Mouse (Mus musculus) adrenal gland (tissue): Measurements from ENCODE around the gene Pla2g5.
"Not testable (repeated sequence)": the region's sequence is repeated elsewhere in the genome, so short reads cannot be mapped to it uniquely, and the experiment has no call there.

Experiments used
- intact Hi-C: fragments of 180-260 bp; cut with DNase I; formaldehyde crosslinking; loops from one replicate; pipeline ENCODE4 v1.15.1; 2025
- long read RNA-seq, 2 experiments: library from polyadenylated mRNA; unstranded; transcript quantifications; one replicate each; pipeline ENCODE4 v2.0.0; 2020; ENCODE audit warnings: borderline replicate concordance in 1 of 2; ENCODE audit not compliant: insufficient replicate concordance in 1 of 2

Pla2g5 gene
- long read RNA-seq, experiment 1, transcript Pla2g5-203 (5 exons, 1,976 nt), result major isoform, 10 of 12 reads
- long read RNA-seq, experiment 1, partial matches to known transcripts, result 0 of 12 reads
- long read RNA-seq, experiment 1, other reads (novel, unspliced or antisense), result 2 of 12 reads
- long read RNA-seq, experiment 2, transcript Pla2g5-203 (5 exons, 1,976 nt), result major isoform, 21 of 30 reads
- long read RNA-seq, experiment 2, partial matches to known transcripts, result 0 of 30 reads
- long read RNA-seq, experiment 2, other reads (novel, unspliced or antisense), result 9 of 30 reads

- intact Hi-C loops, result no loop called here
Observed at GRCm38 (mm10) chr4:138863344-138863998, at the start of gene Pla2g5. Pla2g5 (minus strand) TSS chr4:138863482.

DNA sequence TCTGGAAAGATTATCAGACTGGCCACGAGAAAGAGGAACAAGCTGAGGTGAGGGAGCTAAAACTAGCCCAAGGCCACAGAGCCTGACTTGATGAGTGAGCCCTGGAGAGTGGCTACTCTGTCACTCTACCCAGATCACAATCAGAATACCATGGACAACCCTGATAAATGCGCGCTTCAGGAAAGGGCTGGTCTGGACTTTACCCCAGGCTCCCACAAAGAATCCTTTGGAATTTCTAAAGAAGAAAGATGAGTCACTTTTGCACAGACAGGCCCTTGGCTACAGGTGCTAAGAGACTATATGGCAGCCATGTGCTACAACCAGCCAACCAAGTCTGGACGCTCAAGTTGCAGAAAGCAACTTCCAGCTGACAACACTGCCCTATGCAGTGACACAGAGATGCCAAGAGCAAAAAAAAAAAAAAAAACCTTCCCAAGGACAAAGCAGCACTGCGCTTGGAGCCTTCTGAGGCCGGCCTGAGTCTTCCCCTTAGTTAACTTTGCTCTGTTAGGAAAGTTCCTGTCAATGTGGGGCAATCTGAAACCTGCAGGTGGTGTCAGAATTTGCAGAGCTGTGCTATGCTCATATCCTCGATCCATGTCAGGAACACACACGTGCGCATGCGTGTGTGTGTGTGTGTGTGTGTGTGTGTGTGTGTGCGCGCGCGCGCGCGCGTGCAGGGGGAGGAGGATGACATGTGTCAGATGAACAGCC, 42.5 kb upstream of the Pla2g5 start:
- intact Hi-C loops, result no loop called here

- intact Hi-C loops, result no loop called here
Observed at GRCm38 (mm10) chr4:138899361-138899760, 36.1 kb upstream of the Pla2g5 start.

GRCm38 (mm10) chr4:138893789-138894188, 30.5 kb upstream of the Pla2g5 start:
- intact Hi-C loops, result loop anchor here (5.0 kb wide), 1 partner anchor 36 kb away; no protein-coding TSS in a partner anchor

- intact Hi-C loops, result loop anchor here (5.0 kb wide), 1 partner anchor 35 kb away; no protein-coding TSS in a partner anchor
Observed at GRCm38 (mm10) chr4:138892655-138893054, 29.4 kb upstream of the Pla2g5 start.

GRCm38 (mm10) chr4:138889635-138890034, 26.4 kb upstream of the Pla2g5 start:
- intact Hi-C loops, result loop anchor here (5.0 kb wide), 1 partner anchor 32 kb away; no protein-coding TSS in a partner anchor

- intact Hi-C loops, result no loop called here
Observed at GRCm38 (mm10) chr4:138889165-138889564, 25.9 kb upstream of the Pla2g5 start.

DNA sequence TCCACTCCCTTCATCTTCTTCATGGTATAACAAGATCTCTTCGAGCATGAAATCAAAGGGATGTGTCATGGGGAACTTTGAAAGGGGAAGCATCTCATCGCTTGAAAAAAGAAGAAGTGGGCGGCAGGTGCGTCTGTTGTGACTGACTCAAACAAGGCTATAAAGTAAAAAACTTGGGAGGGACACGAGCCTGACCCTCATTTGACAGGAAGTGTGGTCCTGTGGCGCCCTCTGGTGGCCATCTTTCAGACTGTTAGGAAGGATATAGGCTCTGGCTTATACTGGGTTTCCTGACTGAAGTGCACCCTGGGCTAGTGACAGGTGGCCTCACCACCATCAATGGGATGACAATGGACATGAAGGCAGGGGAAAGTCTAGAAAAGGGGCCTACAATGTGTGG, 21.0 kb upstream of the Pla2g5 start:
- intact Hi-C loops, result loop anchor here (2.0 kb wide), 1 partner anchor 17 kb away; no protein-coding TSS in a partner anchor

DNA sequence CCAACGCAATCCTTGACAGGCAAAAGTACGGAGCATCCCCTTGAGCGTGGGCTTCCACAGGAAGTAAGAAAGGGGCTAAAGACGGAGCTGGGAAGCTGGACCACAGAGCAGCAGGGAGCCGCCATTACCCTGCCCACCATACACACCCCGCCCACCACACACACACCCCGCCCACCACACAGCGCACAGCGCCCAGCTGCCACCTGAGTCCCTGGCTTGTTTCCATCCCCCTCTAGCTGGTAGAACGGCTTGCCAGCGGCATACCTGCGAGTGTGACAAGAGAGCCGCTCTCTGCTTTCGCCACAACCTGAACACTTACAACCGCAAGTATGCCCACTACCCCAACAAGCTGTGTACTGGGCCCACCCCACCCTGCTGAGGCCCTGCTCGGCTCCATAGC, 18.9 kb upstream of the Pla2g5 start:
- intact Hi-C loops, result no loop called here

- intact Hi-C loops, result no loop called here
Observed at GRCm38 (mm10) chr4:138880811-138881584, 17.7 kb upstream of the Pla2g5 start.

DNA sequence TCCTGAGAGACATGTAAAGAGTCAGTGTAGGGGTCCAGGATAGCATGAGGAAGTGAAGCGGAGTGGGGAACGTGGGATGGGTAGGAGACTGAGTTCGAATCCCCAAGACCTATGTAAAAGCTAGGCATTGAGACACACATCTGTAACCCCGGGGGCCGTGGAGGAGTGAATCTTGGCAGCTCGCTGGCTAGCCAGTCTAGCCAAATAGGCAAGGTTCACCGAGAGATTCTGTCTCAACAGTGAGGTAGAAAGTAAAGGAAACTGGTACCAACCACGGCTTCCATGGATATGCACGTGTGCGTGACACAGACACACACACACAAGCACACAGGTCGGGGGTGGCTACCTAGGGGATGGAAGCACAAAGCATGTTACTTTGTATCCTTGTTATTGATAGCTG, 16.5 kb upstream of the Pla2g5 start:
- intact Hi-C loops, result no loop called here

DNA sequence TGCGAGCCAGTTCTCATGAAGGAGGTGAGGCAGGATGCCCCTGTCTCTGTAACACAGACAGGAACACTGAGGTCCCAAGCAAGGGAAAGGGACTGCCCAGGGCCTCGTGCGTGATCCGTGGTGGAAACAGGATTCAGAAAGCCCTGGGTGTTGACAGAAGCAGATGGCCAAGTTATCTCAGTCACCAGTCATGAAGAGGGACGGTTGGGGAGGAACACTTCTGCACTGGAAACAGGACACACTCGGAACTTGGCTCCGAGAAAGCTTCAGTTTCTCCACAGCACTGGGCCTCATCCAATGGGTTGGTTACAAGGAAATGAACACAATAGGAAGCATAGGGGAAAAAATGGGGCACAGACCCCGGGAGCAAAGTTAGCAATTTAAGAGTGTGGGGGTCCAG, 15.5 kb upstream of the Pla2g5 start:
- intact Hi-C loops, result no loop called here

- intact Hi-C loops, result no loop called here
Observed at GRCm38 (mm10) chr4:138877731-138878130, 14.4 kb upstream of the Pla2g5 start, which contains the start of gene Pla2g2e. Pla2g2e (plus strand) TSS chr4:138877942.

DNA sequence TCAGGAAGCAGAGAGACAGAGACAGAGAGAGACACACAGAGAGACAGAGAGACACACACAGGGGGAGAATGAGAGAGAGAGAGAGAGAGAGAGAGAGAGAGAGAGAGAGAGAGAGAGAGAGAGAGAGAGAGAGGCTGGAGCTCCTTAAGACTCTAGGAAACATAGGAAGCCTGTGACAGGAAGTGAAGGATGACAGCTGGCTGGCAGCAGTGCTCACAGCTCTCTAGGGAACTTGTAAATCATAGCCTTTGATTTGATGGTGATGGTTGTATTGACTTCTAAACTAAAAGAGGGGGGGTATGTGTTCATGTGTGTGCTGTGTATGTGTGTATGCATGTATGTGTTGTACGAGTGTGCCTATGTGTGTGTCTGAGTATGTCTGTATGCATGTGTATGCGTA, 12.7 kb upstream of the Pla2g5 start:
- intact Hi-C loops, result no loop called here

DNA sequence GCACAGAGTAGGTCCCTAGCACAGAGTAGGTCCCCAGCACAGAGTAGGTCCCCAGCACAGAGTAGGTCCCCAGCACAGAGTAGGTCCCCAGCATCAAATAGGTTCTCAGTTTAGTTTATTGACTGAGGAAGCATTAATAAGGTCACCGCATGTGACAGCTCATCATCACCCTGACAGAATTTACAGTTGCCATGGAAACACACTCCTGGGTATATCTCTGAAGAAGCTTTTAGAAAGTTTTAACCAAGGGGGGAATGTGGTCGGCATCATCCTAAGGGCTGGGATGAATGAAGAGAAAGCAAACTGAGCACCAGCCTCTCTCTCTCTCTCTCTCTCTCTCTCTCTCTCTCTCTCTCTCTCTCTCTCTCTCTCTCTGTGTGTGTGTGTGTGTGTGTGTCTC, 12.0 kb upstream of the Pla2g5 start:
- intact Hi-C loops, result not testable (repeated sequence)

DNA sequence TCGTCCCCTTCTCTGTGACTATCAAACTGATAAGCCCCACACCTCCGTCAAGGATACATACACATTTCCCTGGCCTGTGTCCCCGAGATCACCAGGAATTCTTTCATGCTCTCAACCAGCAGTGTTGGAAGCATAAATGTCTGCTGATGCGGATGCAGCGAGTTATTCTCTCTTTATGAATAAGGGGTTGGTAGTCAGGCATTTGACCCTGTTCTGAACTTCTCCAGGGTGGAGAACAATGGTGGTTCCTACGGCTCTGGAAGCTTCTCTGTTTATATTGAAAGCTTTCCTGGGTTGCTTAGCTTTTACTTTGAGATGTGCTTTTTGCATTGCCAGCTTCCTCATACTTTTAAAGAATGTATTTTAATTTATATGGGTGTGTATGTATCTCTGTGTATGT, 10.6 kb upstream of the Pla2g5 start, which contains the start of gene Gm13030:
Gene Gm13030 (minus strand): TSS at position 101 of the 400 bp plus-strand sequence.
- intact Hi-C loops, result no loop called here

DNA sequence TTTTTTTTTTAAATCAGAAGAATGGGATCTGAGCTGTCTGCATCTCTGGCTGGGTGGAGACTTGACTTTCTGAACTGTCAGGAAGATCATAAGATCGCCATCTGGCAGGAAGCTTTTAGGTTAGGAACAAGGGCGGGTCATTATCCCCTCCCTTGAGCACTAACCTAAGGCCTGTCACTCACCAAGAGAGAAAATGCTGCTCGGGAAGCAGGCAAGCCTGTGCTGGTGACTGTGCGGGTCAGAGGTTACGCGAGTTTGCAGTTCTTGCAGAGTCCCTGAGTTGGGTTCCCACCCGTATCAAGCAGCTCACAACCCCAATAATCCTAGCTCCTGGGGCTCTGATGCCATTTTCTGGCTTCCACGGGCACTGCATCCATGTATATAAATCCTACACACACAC, 5.4 kb upstream of the Pla2g5 start:
- intact Hi-C loops, result no loop called here

DNA sequence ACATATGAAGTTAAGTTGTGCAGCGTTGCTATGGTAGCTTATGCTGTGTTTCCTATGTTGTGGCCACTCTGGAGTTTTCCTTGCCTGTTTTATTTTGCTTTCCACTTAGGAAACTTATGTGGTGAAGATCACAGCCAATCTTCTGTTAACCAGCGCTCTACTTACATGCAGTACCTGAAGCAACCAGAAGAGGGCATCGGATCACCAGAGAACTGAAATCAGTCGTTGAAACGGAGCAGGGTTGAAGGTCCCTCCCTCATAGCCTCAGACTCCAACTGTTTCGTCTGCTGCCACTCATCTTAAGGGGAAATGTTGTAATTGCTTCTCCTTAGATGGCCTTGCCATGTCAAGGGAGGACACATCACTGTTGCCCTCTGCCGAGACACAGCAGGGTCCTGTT, 3.1 kb upstream of the Pla2g5 start:
- intact Hi-C loops, result loop anchor here (2.0 kb wide), 1 partner anchor 18 kb away; no protein-coding TSS in a partner anchor

DNA sequence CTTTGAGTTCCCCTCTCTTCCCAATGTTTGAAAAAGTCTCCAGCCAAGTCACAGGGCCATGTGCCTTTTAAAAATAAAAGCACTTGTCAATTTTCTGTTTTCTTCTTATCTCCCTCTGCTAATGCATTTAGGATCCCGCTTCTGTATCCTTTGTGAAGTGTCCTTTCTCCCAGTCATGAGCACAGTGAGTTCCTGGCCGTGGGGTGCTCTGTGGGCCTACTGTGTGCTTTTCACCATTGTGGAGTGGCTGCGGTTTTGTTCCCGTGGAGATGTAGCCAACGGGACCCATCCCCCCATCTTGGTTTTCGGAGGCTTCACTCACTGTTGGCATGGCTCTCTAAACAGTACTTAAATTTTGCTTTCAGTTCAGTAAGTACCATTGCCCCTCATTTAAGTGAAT, 2.7 kb upstream of the Pla2g5 start:
- intact Hi-C loops, result loop anchor here (2.0 kb wide), 1 partner anchor 19 kb away; no protein-coding TSS in a partner anchor

GRCm38 (mm10) chr4:138865092-138865491, 1.8 kb upstream of the Pla2g5 start:
- intact Hi-C loops, result no loop called here

DNA sequence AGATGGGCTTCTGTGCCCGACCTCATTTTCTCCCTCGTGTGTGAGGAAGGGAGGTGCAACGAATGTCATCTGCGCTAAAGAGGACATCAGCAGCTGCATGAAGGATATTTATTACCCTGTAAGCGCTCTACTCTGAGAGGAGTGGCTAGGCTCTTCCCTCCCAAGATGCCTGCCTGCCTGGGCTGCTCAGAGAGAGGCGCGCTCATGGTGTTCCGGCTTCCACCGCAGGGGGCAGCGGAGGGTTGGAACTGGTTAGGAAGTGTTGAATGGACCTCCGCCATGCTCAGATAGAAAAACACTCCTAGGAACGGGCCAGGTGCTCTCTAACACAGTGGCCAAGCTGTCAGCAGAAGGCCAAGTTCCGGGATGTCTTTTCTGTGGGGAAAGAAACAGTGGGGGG, 3.6 kb downstream of the Pla2g5 start:
- intact Hi-C loops, result loop anchor here (5.0 kb wide), 1 partner anchor 33 kb away; no protein-coding TSS in a partner anchor
